Mouse (Mus musculus): ENCODE measurements around the gene Sox30. TPM values are rescaled to one million over a fixed set of nuclear protein-coding genes. Genes with fewer than 3 reads are reported as not detected.

The Sox30 gene
- total RNA-seq, 1 experiment: 0.04 TPM

DNA sequence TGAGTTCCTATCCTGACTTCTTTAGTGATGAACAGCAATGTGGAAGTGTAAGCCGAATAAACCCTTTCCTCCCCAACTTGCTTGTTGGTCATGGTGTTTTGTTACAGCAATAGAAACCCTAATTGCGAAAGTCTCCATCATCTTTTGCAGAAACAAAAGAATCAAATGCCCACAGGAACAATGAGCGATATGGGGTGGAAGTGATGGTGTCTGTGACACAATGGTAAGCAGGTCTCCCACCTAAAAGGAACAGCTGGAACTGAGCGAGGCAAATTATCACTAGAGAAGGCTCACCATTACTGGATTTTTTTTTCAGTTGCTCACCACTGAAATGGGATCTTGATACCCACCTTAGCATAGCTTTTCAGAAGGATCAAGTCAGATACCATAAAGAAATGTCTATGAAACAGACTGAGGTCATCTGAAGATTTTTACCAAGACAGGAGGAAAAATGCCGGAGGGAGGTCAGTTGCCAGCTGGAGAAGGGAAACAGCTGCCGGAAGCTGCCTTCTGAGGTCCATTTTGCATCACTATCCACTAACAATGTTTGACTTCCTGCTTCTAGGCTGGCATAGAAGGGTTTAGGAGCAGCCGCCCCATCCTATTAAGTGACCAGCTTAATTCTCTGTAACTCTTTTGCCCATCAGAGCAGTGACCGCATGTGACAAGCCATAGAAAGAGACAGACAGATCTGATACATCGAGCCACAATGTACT, 60.9 kb downstream of the Sox30 start:
- no peak overlapping the region; the same call in 1 of the 2 replicates for H3K27ac ChIP-seq (ENCODE audit: insufficient read depth, low read depth, low read length, poor library complexity, severe bottlenecking)
- in situ Hi-C loops (cut with MboI; ENCODE audit: low sequenced_read_pairs in 2 of 2, unreplicated experiment in 2 of 2): no loop called here
- TF ChIP-seq MAFK (IDR thresholded peaks at IDR 0.05; ENCODE audit: insufficient read depth, low read depth, low read length) (no peak), ZC3H11A (IDR thresholded peaks at IDR 0.05; ENCODE audit: borderline replicate concordance, low read depth, low read length) (no peak)

GRCm38 (mm10) chr11:46041607-46042267, 61.6 kb downstream of the Sox30 start:
- DNase-seq (ENCODE audit: low read depth, low spot score): no peak
- Histone ChIP-seq H3K27ac (ENCODE audit: insufficient read depth, low read depth, low read length, poor library complexity, severe bottlenecking) (no peak overlapping the region; the same call in 1 of the 2 replicates), H3K4me3 (ENCODE audit: insufficient read depth in 1 of 2, low read depth in 1 of 2, low read length in 2 of 2, poor library complexity in 1 of 2, severe bottlenecking in 1 of 2) (no peak overlapping the region), H3K9me3 (ENCODE audit: control insufficient read depth, insufficient read depth, low read depth, low read length) (no peaks in the 10 kb centered on the region), H3K4me1 (ENCODE audit: control insufficient read depth in 2 of 2, insufficient read depth in 2 of 2, low read length in 2 of 2, poor library complexity in 1 of 2) (peaks cover 4 to 14% of the 10 kb centered on the region in 2 experiments; a peak in 2 of 4 replicates), H3K9ac (ENCODE audit: insufficient read depth, low read depth, low read length, poor library complexity, severe bottlenecking) (no peak overlapping the region), H3K36me3 (ENCODE audit: control insufficient read depth, insufficient read depth, low read length, poor library complexity, severe bottlenecking) (no peaks in the 10 kb centered on the region)
- no peak for TF ChIP-seq CHD2 (IDR thresholded peaks at IDR 0.05; ENCODE audit: low read depth, low read length)
- TF ChIP-seq ZNF384 (IDR thresholded peaks at IDR 0.05; ENCODE audit: low read depth, low read length): no peak
- no peak for TF ChIP-seq HCFC1 (IDR thresholded peaks at IDR 0.05; ENCODE audit: borderline replicate concordance, insufficient read depth, low read length)
- no peak for TF ChIP-seq ZC3H11A (IDR thresholded peaks at IDR 0.05; ENCODE audit: borderline replicate concordance, low read depth, low read length)
- no peak for TF ChIP-seq MAFK (IDR thresholded peaks at IDR 0.05; ENCODE audit: insufficient read depth, low read depth, low read length)
- in situ Hi-C loops (cut with MboI; ENCODE audit: low sequenced_read_pairs in 2 of 2, unreplicated experiment in 2 of 2): no loop called here

More for the DNA sequence above, 60.9 kb downstream of the Sox30 start:
- no peak overlapping the region for H3K4me3 ChIP-seq (ENCODE audit: insufficient read depth in 1 of 2, low read depth in 1 of 2, low read length in 2 of 2, poor library complexity in 1 of 2, severe bottlenecking in 1 of 2)
- H3K4me1 ChIP-seq (ENCODE audit: control insufficient read depth in 2 of 2, insufficient read depth in 2 of 2, low read length in 2 of 2, poor library complexity in 1 of 2): peaks cover 4 to 14% of the 10 kb centered on the region in 2 experiments; a peak in 2 of 4 replicates
- H3K36me3 ChIP-seq (ENCODE audit: control insufficient read depth, insufficient read depth, low read length, poor library complexity, severe bottlenecking): no peaks in the 10 kb centered on the region
- no peak for DNase-seq (ENCODE audit: low read depth, low spot score)
- no peak overlapping the region for H3K9ac ChIP-seq (ENCODE audit: insufficient read depth, low read depth, low read length, poor library complexity, severe bottlenecking)
- H3K9me3 ChIP-seq (ENCODE audit: control insufficient read depth, insufficient read depth, low read depth, low read length): no peaks in the 10 kb centered on the region

DNA sequence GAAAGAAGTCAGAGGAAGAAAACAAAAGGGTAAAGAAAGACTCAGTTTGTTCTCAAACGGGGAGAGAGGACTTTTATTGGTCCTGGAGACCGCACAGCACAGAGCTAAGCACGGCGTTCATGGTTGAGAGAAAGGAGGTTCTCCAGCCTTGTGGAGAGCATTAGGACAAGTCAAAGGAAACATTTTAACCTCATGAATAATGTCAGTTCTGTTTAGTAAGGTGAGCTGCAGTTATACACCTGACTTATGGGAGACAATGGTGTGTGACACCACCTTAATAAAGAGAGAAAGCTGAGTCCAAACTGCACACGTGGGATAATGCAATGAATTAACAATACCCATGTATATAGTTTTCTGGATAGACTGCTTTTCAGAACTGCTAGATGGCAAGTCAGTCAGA, 64.7 kb downstream of the Sox30 start:
- H3K9ac ChIP-seq (ENCODE audit: insufficient read depth, low read depth, low read length, poor library complexity, severe bottlenecking): no peak overlapping the region
- in situ Hi-C loops (cut with MboI; ENCODE audit: low sequenced_read_pairs in 2 of 2, unreplicated experiment in 2 of 2): no loop called here
- no peaks in the 10 kb centered on the region for H3K9me3 ChIP-seq (ENCODE audit: control insufficient read depth, insufficient read depth, low read depth, low read length)
- DNase-seq (ENCODE audit: low read depth, low spot score): no peak
- TF ChIP-seq HCFC1 (IDR thresholded peaks at IDR 0.05; ENCODE audit: borderline replicate concordance, insufficient read depth, low read length) (no peak), CHD2 (IDR thresholded peaks at IDR 0.05; ENCODE audit: low read depth, low read length) (no peak), MAFK (IDR thresholded peaks at IDR 0.05; ENCODE audit: insufficient read depth, low read depth, low read length) (no peak)
- H3K4me1 ChIP-seq (ENCODE audit: control insufficient read depth in 2 of 2, insufficient read depth in 2 of 2, low read length in 2 of 2, poor library complexity in 1 of 2): peaks cover 0 to 8% of the 10 kb centered on the region in 2 experiments; a peak in 1 of 4 replicates
- no peaks in the 10 kb centered on the region for H3K36me3 ChIP-seq (ENCODE audit: control insufficient read depth, insufficient read depth, low read length, poor library complexity, severe bottlenecking)
- no peak overlapping the region for H3K27ac ChIP-seq (ENCODE audit: insufficient read depth, low read depth, low read length, poor library complexity, severe bottlenecking)
- H3K4me3 ChIP-seq (ENCODE audit: insufficient read depth in 1 of 2, low read depth in 1 of 2, low read length in 2 of 2, poor library complexity in 1 of 2, severe bottlenecking in 1 of 2): no peak overlapping the region

GRCm38 (mm10) chr11:46047264-46047663, 67.2 kb downstream of the Sox30 start:
- H3K4me3 ChIP-seq (ENCODE audit: insufficient read depth in 1 of 2, low read depth in 1 of 2, low read length in 2 of 2, poor library complexity in 1 of 2, severe bottlenecking in 1 of 2): no peak overlapping the region
- no peaks in the 10 kb centered on the region for H3K36me3 ChIP-seq (ENCODE audit: control insufficient read depth, insufficient read depth, low read length, poor library complexity, severe bottlenecking)
- no peaks in the 10 kb centered on the region for H3K9me3 ChIP-seq (ENCODE audit: control insufficient read depth, insufficient read depth, low read depth, low read length)
- H3K27ac ChIP-seq (ENCODE audit: insufficient read depth, low read depth, low read length, poor library complexity, severe bottlenecking): no peak overlapping the region
- TF ChIP-seq MAFK (IDR thresholded peaks at IDR 0.05; ENCODE audit: insufficient read depth, low read depth, low read length) (no peak), HCFC1 (IDR thresholded peaks at IDR 0.05; ENCODE audit: borderline replicate concordance, insufficient read depth, low read length) (no peak), ZNF384 (IDR thresholded peaks at IDR 0.05; ENCODE audit: low read depth, low read length) (no peak), ZC3H11A (IDR thresholded peaks at IDR 0.05; ENCODE audit: borderline replicate concordance, low read depth, low read length) (no peak)
- no peaks in the 10 kb centered on the region for H3K4me1 ChIP-seq (ENCODE audit: control insufficient read depth in 2 of 2, insufficient read depth in 2 of 2, low read length in 2 of 2, poor library complexity in 1 of 2)
- no peak for DNase-seq (ENCODE audit: low read depth, low spot score)
- H3K9ac ChIP-seq (ENCODE audit: insufficient read depth, low read depth, low read length, poor library complexity, severe bottlenecking): no peak overlapping the region
- in situ Hi-C loops (cut with MboI; ENCODE audit: low sequenced_read_pairs in 2 of 2, unreplicated experiment in 2 of 2): no loop called here

All from ES-E14 (cell line).